Mouse (Mus musculus): ENCODE measurements at regions not wholly inside any gene's neighbourhood (a gene's known extent, or its start where the extent isn't known, plus 50 kb on each side); places are given as distances from the start of the nearest gene placed in this dataset.

- Histone ChIP-seq H3K9ac (ENCODE audit: low read length) (no peak overlapping the region), H3K27me3 (ENCODE audit: control insufficient read depth, insufficient read depth, low read length) (no peaks in the 10 kb centered on the region), H3K4me3 (ENCODE audit: low read length) (no peak overlapping the region), H3K36me3 (ENCODE audit: control insufficient read depth, insufficient read depth) (0 out of 2 replicates have a peak, but pooled peaks cover 2% of the 10 kb centered on the region), H3K4me2 (ENCODE audit: low read depth, low read length) (no peak overlapping the region), H3K9me3 (replicated peaks; ENCODE audit: control insufficient read depth, low read length) (no peaks in the 10 kb centered on the region), H3K4me1 (ENCODE audit: control insufficient read depth, insufficient read depth, low read length) (peaks cover 29% of the 10 kb centered on the region), H3K27ac (ENCODE audit: low read length) (no peak overlapping the region)
- WGBS, result 54% methylated on average over 7 of the region's 10 CpGs
- ATAC-seq (replicated peaks; ENCODE audit: extremely low read depth, insufficient read depth, low FRiP score), result no peak
Observed at GRCm38 (mm10) chr17:47163677-47164340, 153.5 kb upstream of the Ubr2 start.

- 81% methylated on average over 2 of the region's 2 CpGs for WGBS
- 0 out of 2 replicates have a peak, but pooled peaks cover 2% of the 10 kb centered on the region for H3K36me3 ChIP-seq (ENCODE audit: control insufficient read depth, insufficient read depth)
- H3K9ac ChIP-seq (ENCODE audit: low read length), result no peak overlapping the region
- no peak overlapping the region for H3K4me2 ChIP-seq (ENCODE audit: low read depth, low read length)
- H3K27me3 ChIP-seq (ENCODE audit: control insufficient read depth, insufficient read depth, low read length), result no peaks in the 10 kb centered on the region
- H3K27ac ChIP-seq (ENCODE audit: low read length), result no peak overlapping the region
- no peak for ATAC-seq (replicated peaks; ENCODE audit: extremely low read depth, insufficient read depth, low FRiP score)
- H3K4me1 ChIP-seq (ENCODE audit: control insufficient read depth, insufficient read depth, low read length), result peaks cover 19% of the 10 kb centered on the region
- H3K9me3 ChIP-seq (replicated peaks; ENCODE audit: control insufficient read depth, low read length), result no peaks in the 10 kb centered on the region
- no peak overlapping the region for H3K4me3 ChIP-seq (ENCODE audit: low read length)
Observed at GRCm38 (mm10) chr17:47162459-47162858, 152.1 kb upstream of the Ubr2 start.

- 45% methylated on average over 11 of the region's 11 CpGs for WGBS
- peak; percentile 74 for ATAC-seq (replicated peaks; ENCODE audit: extremely low read depth, insufficient read depth, low FRiP score)
Observed at GRCm38 (mm10) chr17:47156237-47156636, 145.9 kb upstream of the Ubr2 start.

GRCm38 (mm10) chr17:47151557-47152278, 141.4 kb upstream of the Ubr2 start:
- no peaks in the 10 kb centered on the region for H3K27me3 ChIP-seq (ENCODE audit: control insufficient read depth, insufficient read depth, low read length)
- H3K4me3 ChIP-seq (ENCODE audit: low read length), result peak overlapping the region; percentile 45
- WGBS, result 23% methylated on average over 19 of the region's 20 CpGs
- peaks cover 27% of the 10 kb centered on the region for H3K4me1 ChIP-seq (ENCODE audit: control insufficient read depth, insufficient read depth, low read length)
- 0 out of 2 replicates have a peak, but pooled peaks have one; percentile 19 for ATAC-seq (replicated peaks; ENCODE audit: extremely low read depth, insufficient read depth, low FRiP score)
- peak overlapping the region; percentile 58 for H3K27ac ChIP-seq (ENCODE audit: low read length)
- peak overlapping the region; percentile 65 for H3K4me2 ChIP-seq (ENCODE audit: low read depth, low read length)
- H3K9ac ChIP-seq (ENCODE audit: low read length), result peak overlapping the region; percentile 66
- no peaks in the 10 kb centered on the region; the same call in 1 of the 2 replicates for H3K9me3 ChIP-seq (replicated peaks; ENCODE audit: control insufficient read depth, low read length)
- peaks cover 4% of the 10 kb centered on the region; the same call in 1 of the 2 replicates for H3K36me3 ChIP-seq (ENCODE audit: control insufficient read depth, insufficient read depth)

More at GRCm38 (mm10) chr17:47156237-47156636, 145.9 kb upstream of the Ubr2 start:
- H3K27ac ChIP-seq (ENCODE audit: low read length), result peak overlapping the region; percentile 64
- H3K4me1 ChIP-seq (ENCODE audit: control insufficient read depth, insufficient read depth, low read length), result peaks cover 18% of the 10 kb centered on the region
- H3K4me3 ChIP-seq (ENCODE audit: low read length), result no peak overlapping the region
- H3K4me2 ChIP-seq (ENCODE audit: low read depth, low read length), result no peak overlapping the region
- H3K27me3 ChIP-seq (ENCODE audit: control insufficient read depth, insufficient read depth, low read length), result no peaks in the 10 kb centered on the region
- H3K36me3 ChIP-seq (ENCODE audit: control insufficient read depth, insufficient read depth), result peaks cover 4% of the 10 kb centered on the region; the same call in 1 of the 2 replicates
- H3K9ac ChIP-seq (ENCODE audit: low read length), result no peak overlapping the region
- no peaks in the 10 kb centered on the region for H3K9me3 ChIP-seq (replicated peaks; ENCODE audit: control insufficient read depth, low read length)

GRCm38 (mm10) chr17:47151193-47151556, 140.8 kb upstream of the Ubr2 start:
- H3K4me2 ChIP-seq (ENCODE audit: low read depth, low read length), result peak overlapping the region; percentile 65
- H3K27ac ChIP-seq (ENCODE audit: low read length), result peak overlapping the region; percentile 58
- WGBS, result 41% methylated on average over 5 of the region's 5 CpGs
- no peaks in the 10 kb centered on the region for H3K27me3 ChIP-seq (ENCODE audit: control insufficient read depth, insufficient read depth, low read length)
- H3K36me3 ChIP-seq (ENCODE audit: control insufficient read depth, insufficient read depth), result peaks cover 4% of the 10 kb centered on the region; the same call in 1 of the 2 replicates
- peak overlapping the region; percentile 6; the same call in 1 of the 2 replicates for H3K9ac ChIP-seq (ENCODE audit: low read length)
- H3K4me3 ChIP-seq (ENCODE audit: low read length), result peak overlapping the region; percentile 45
- ATAC-seq (replicated peaks; ENCODE audit: extremely low read depth, insufficient read depth, low FRiP score), result 0 out of 2 replicates have a peak, but pooled peaks have one; percentile 4
- H3K9me3 ChIP-seq (replicated peaks; ENCODE audit: control insufficient read depth, low read length), result no peaks in the 10 kb centered on the region; the same call in 1 of the 2 replicates
- peaks cover 27% of the 10 kb centered on the region for H3K4me1 ChIP-seq (ENCODE audit: control insufficient read depth, insufficient read depth, low read length)

- Histone ChIP-seq H3K27me3 (ENCODE audit: control insufficient read depth, insufficient read depth, low read length) (no peaks in the 10 kb centered on the region), H3K4me1 (ENCODE audit: control insufficient read depth, insufficient read depth, low read length) (peaks cover 27% of the 10 kb centered on the region), H3K27ac (ENCODE audit: low read length) (no peak overlapping the region), H3K9ac (ENCODE audit: low read length) (no peak overlapping the region), H3K4me3 (ENCODE audit: low read length) (no peak overlapping the region), H3K9me3 (replicated peaks; ENCODE audit: control insufficient read depth, low read length) (no peaks in the 10 kb centered on the region; the same call in 1 of the 2 replicates), H3K4me2 (ENCODE audit: low read depth, low read length) (peak overlapping the region; percentile 65; the same call in 1 of the 2 replicates), H3K36me3 (ENCODE audit: control insufficient read depth, insufficient read depth) (peaks cover 4% of the 10 kb centered on the region; the same call in 1 of the 2 replicates)
- no peak for ATAC-seq (replicated peaks; ENCODE audit: extremely low read depth, insufficient read depth, low FRiP score)
- 80% methylated on average over 6 of the region's 6 CpGs for WGBS
Observed at GRCm38 (mm10) chr17:47150636-47151035, 140.3 kb upstream of the Ubr2 start.

- H3K4me2 ChIP-seq (ENCODE audit: low read depth, low read length), result no peak overlapping the region
- peaks cover 33% of the 10 kb centered on the region for H3K4me1 ChIP-seq (ENCODE audit: control insufficient read depth, insufficient read depth, low read length)
- H3K36me3 ChIP-seq (ENCODE audit: control insufficient read depth, insufficient read depth), result peaks cover 4% of the 10 kb centered on the region; the same call in 1 of the 2 replicates
- no peaks in the 10 kb centered on the region; the same call in 1 of the 2 replicates for H3K9me3 ChIP-seq (replicated peaks; ENCODE audit: control insufficient read depth, low read length)
- WGBS, result 79% methylated on average over 13 of the region's 13 CpGs
- H3K27me3 ChIP-seq (ENCODE audit: control insufficient read depth, insufficient read depth, low read length), result no peaks in the 10 kb centered on the region
- no peak for ATAC-seq (replicated peaks; ENCODE audit: extremely low read depth, insufficient read depth, low FRiP score)
- no peak overlapping the region for H3K9ac ChIP-seq (ENCODE audit: low read length)
- H3K4me3 ChIP-seq (ENCODE audit: low read length), result no peak overlapping the region
- H3K27ac ChIP-seq (ENCODE audit: low read length), result no peak overlapping the region
Observed at GRCm38 (mm10) chr17:47149662-47150061, 139.3 kb upstream of the Ubr2 start.

- H3K4me2 ChIP-seq (ENCODE audit: low read depth, low read length), result no peak overlapping the region
- ATAC-seq (replicated peaks; ENCODE audit: extremely low read depth, insufficient read depth, low FRiP score), result no peak
- WGBS, result 84% methylated on average over 9 of the region's 9 CpGs
- peaks cover 36% of the 10 kb centered on the region for H3K4me1 ChIP-seq (ENCODE audit: control insufficient read depth, insufficient read depth, low read length)
- H3K9me3 ChIP-seq (replicated peaks; ENCODE audit: control insufficient read depth, low read length), result no peaks in the 10 kb centered on the region; the same call in 1 of the 2 replicates
- H3K27ac ChIP-seq (ENCODE audit: low read length), result no peak overlapping the region
- H3K9ac ChIP-seq (ENCODE audit: low read length), result no peak overlapping the region
- H3K27me3 ChIP-seq (ENCODE audit: control insufficient read depth, insufficient read depth, low read length), result no peaks in the 10 kb centered on the region
- H3K36me3 ChIP-seq (ENCODE audit: control insufficient read depth, insufficient read depth), result peaks cover 2% of the 10 kb centered on the region; the same call in 1 of the 2 replicates
- H3K4me3 ChIP-seq (ENCODE audit: low read length), result no peak overlapping the region
Observed at GRCm38 (mm10) chr17:47149158-47149557, 138.8 kb upstream of the Ubr2 start.

- H3K27ac ChIP-seq (ENCODE audit: low read length), result no peak overlapping the region
- no peaks in the 10 kb centered on the region; the same call in 1 of the 2 replicates for H3K9me3 ChIP-seq (replicated peaks; ENCODE audit: control insufficient read depth, low read length)
- peaks cover 46% of the 10 kb centered on the region for H3K4me1 ChIP-seq (ENCODE audit: control insufficient read depth, insufficient read depth, low read length)
- 0 out of 2 replicates have a peak, but pooled peaks cover 2% of the 10 kb centered on the region for H3K36me3 ChIP-seq (ENCODE audit: control insufficient read depth, insufficient read depth)
- H3K27me3 ChIP-seq (ENCODE audit: control insufficient read depth, insufficient read depth, low read length), result no peaks in the 10 kb centered on the region
- H3K4me3 ChIP-seq (ENCODE audit: low read length), result no peak overlapping the region
- no peak for ATAC-seq (replicated peaks; ENCODE audit: extremely low read depth, insufficient read depth, low FRiP score)
- H3K4me2 ChIP-seq (ENCODE audit: low read depth, low read length), result no peak overlapping the region
- 91% methylated on average over 4 of the region's 4 CpGs for WGBS
- H3K9ac ChIP-seq (ENCODE audit: low read length), result no peak overlapping the region
Observed at GRCm38 (mm10) chr17:47146640-47147039, 136.3 kb upstream of the Ubr2 start.
